Mouse (Mus musculus): ENCODE data around the gene Mdga2.

DNA sequence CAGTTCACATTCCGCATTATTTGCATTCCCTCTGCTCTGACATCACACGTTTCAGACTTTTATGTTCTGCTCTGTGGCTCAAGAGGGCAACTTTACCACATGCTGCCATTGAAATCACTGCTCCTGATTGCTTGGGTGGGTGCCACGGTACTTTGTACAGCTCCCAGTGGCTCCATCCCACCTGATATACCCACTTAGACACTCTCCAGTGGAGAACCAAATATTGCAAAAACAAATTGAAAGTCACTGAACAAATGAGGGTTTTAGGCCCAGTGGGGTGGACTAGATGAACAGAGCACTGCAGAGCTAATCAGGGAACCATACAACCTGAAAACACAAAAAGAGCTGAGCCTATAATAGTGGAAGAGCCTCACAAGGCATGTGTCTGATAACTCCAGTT is 268.2 kb downstream of the Mdga2 start:
- no peak for TF ChIP-seq MAFK (IDR thresholded peaks at IDR 0.05; ENCODE audit: insufficient read depth, low read depth, low read length)
- no peak for TF ChIP-seq ZC3H11A (IDR thresholded peaks at IDR 0.05; ENCODE audit: borderline replicate concordance, low read depth, low read length)
- TF ChIP-seq ZNF384 (IDR thresholded peaks at IDR 0.05; ENCODE audit: low read depth, low read length) = no peak
- no peak for TF ChIP-seq HCFC1 (IDR thresholded peaks at IDR 0.05; ENCODE audit: borderline replicate concordance, insufficient read depth, low read length)
- no peak for TF ChIP-seq CHD2 (IDR thresholded peaks at IDR 0.05; ENCODE audit: low read depth, low read length)

All from ES-E14 (cell line).